Mouse (Mus musculus): ENCODE measurements at regions not wholly inside any gene's neighbourhood (a gene's known extent, or its start where the extent isn't known, plus 50 kb on each side); places are given as distances from the start of the nearest gene placed in this dataset.

DNA sequence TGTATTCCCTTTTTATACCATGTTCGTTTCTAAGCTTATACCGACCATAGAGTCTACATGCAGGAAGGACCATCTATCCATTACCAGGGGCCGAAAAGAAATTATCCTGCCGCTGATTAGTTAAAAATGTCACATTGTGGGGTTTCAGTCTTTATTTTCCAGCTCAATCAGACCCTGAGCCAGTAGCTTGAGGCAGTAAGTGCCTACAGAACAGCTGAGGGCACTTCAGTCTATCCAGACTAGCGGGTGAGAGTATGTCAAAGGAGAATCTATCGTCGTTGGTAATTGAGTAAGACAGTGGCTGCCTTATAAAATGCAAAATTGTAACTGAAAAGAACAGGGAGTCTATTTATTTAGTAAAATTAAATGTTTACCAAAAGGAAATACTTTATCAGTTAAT, 269.4 kb upstream of the Fign start:
- Histone ChIP-seq H3K4me2 (ENCODE audit: insufficient read depth, low read depth, poor library complexity, severe bottlenecking) (no peak overlapping the region), H3K36me3 (replicated peaks in 1 of 2; ENCODE audit: control insufficient read depth in 1 of 2, insufficient read depth in 1 of 2, low read length in 1 of 2) (no peaks in the 10 kb centered on the region), H3K79me2 (replicated peaks; ENCODE audit: control insufficient read depth, extremely low read depth, insufficient read depth, poor library complexity, severe bottlenecking) (no peaks in the 10 kb centered on the region), H3K9me3 (replicated peaks; ENCODE audit: low read length) (peaks cover 32% of the 10 kb centered on the region), H3K4me3 (replicated peaks in 1 of 3; ENCODE audit: low read depth in 2 of 3, low read length in 2 of 3, poor library complexity in 1 of 3) (no peak overlapping the region), H3K27me3 (replicated peaks) (no peaks in the 10 kb centered on the region), H3K4me1 (ENCODE audit: control insufficient read depth in 1 of 2, insufficient read depth in 2 of 2) (no peaks in the 10 kb centered on the region), H3K9ac (ENCODE audit: insufficient read depth, low read depth) (no peak overlapping the region), H3K27ac (ENCODE audit: insufficient read depth, low read depth) (no peak overlapping the region)
- dilution Hi-C loops (cut with MboI; ENCODE audit: extremely low pct_ligation_motif_present, extremely low pct_unique_long_range_greater_than_20kb, low sequenced_read_pairs): no loop called here
- TF ChIP-seq TBP (conservative IDR thresholded peaks at IDR 0.05; ENCODE audit: low read depth, low read length) (no peak), MYC (IDR thresholded peaks at IDR 0.05; ENCODE audit: low read depth, low read length) (no peak), PAX5 (IDR thresholded peaks at IDR 0.05; ENCODE audit: low read length) (no peak), ZKSCAN1 (IDR thresholded peaks at IDR 0.05; ENCODE audit: borderline replicate concordance, low read depth, low read length) (no peak), GABPA (IDR thresholded peaks at IDR 0.05; ENCODE audit: insufficient replicate concordance, low read depth, low read length) (no peak), BHLHE40 (IDR thresholded peaks at IDR 0.05; ENCODE audit: low read depth, low read length) (no peak), EP300 (IDR thresholded peaks at IDR 0.05; ENCODE audit: low read length) (no peak), MXI1 (IDR thresholded peaks at IDR 0.05; ENCODE audit: low read depth, low read length) (no peak), USF1 (IDR thresholded peaks at IDR 0.05; ENCODE audit: low read depth, low read length) (no peak), NRF1 (IDR thresholded peaks at IDR 0.05; ENCODE audit: low read depth, low read length) (no peak), HCFC1 (IDR thresholded peaks at IDR 0.05; ENCODE audit: low read depth, low read length) (no peak), USF2 (conservative IDR thresholded peaks at IDR 0.05; ENCODE audit: low read depth, low read length) (no peak), ZC3H11A (IDR thresholded peaks at IDR 0.05; ENCODE audit: low read depth, low read length) (no peak), POLR2AphosphoS2 (IDR thresholded peaks at IDR 0.05; ENCODE audit: low read depth, low read length) (no peak), CHD1 (IDR thresholded peaks at IDR 0.05; ENCODE audit: low read depth, low read length) (no peak)
- in situ Hi-C loops (cut with MboI; ENCODE audit: low pct_ligation_motif_present, low pct_unique_long_range_greater_than_20kb, low sequenced_read_pairs): no loop called here
- DNase-seq (ENCODE audit: extremely low read depth): no peak

DNA sequence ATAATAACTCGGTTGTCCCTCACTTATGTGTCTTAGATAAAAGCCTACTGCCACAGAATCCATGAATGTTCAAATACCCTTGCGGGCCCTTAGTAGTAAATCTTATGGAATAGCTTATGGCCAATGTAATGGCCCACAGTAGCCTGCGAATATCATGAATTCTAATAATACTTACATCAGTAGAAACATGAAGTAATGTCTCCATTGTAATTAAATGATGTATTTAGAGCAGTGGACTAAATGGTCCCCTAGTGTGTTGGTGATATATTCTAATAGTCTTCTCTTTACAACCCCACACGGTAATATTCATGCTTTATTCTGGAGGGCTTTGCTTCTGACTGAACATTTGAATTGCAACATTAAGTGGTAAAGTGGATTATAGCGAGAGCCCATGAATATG, 268.7 kb upstream of the Fign start:
- H3K36me3 ChIP-seq (replicated peaks in 1 of 2; ENCODE audit: control insufficient read depth in 1 of 2, insufficient read depth in 1 of 2, low read length in 1 of 2): no peaks in the 10 kb centered on the region
- H3K9me3 ChIP-seq (replicated peaks; ENCODE audit: low read length): peaks cover 32% of the 10 kb centered on the region
- in situ Hi-C loops (cut with MboI; ENCODE audit: low pct_ligation_motif_present, low pct_unique_long_range_greater_than_20kb, low sequenced_read_pairs) (no loop called here), dilution Hi-C loops (cut with MboI; ENCODE audit: extremely low pct_ligation_motif_present, extremely low pct_unique_long_range_greater_than_20kb, low sequenced_read_pairs) (no loop called here)
- H3K79me2 ChIP-seq (replicated peaks; ENCODE audit: control insufficient read depth, extremely low read depth, insufficient read depth, poor library complexity, severe bottlenecking): no peaks in the 10 kb centered on the region
- H3K27me3 ChIP-seq (replicated peaks): no peaks in the 10 kb centered on the region
- H3K4me3 ChIP-seq (replicated peaks in 1 of 3; ENCODE audit: low read depth in 2 of 3, low read length in 2 of 3, poor library complexity in 1 of 3): no peak overlapping the region
- no peak overlapping the region for H3K4me2 ChIP-seq (ENCODE audit: insufficient read depth, low read depth, poor library complexity, severe bottlenecking)
- no peak overlapping the region for H3K9ac ChIP-seq (ENCODE audit: insufficient read depth, low read depth)
- no peak for TF ChIP-seq POLR2A (IDR thresholded peaks at IDR 0.05; ENCODE audit: low read depth, low read length)
- no peak for TF ChIP-seq GABPA (IDR thresholded peaks at IDR 0.05; ENCODE audit: insufficient replicate concordance, low read depth, low read length)
- TF ChIP-seq IRF4 (IDR thresholded peaks at IDR 0.05; ENCODE audit: low read depth, low read length): no peak
- TF ChIP-seq CTCF (conservative IDR thresholded peaks at IDR 0.05 in 1 of 2, IDR thresholded peaks at IDR 0.05 in 1 of 2; ENCODE audit: low read depth in 2 of 2, low read length in 2 of 2): no peak
- TF ChIP-seq USF2 (conservative IDR thresholded peaks at IDR 0.05; ENCODE audit: low read depth, low read length): no peak
- TF ChIP-seq CHD1 (IDR thresholded peaks at IDR 0.05; ENCODE audit: low read depth, low read length): no peak
- no peak for TF ChIP-seq MAZ (IDR thresholded peaks at IDR 0.05; ENCODE audit: low read depth, low read length)
- no peak for TF ChIP-seq POLR2AphosphoS2 (IDR thresholded peaks at IDR 0.05; ENCODE audit: low read depth, low read length)
- TF ChIP-seq KAT2A (IDR thresholded peaks at IDR 0.05; ENCODE audit: insufficient replicate concordance, low read length): no peak
- TF ChIP-seq JUN (IDR thresholded peaks at IDR 0.05; ENCODE audit: insufficient read depth, low read depth, low read length): no peak
- TF ChIP-seq TBP (conservative IDR thresholded peaks at IDR 0.05; ENCODE audit: low read depth, low read length): no peak
- no peak for TF ChIP-seq MYC (IDR thresholded peaks at IDR 0.05; ENCODE audit: low read depth, low read length)
- no peak for TF ChIP-seq USF1 (IDR thresholded peaks at IDR 0.05; ENCODE audit: low read depth, low read length)
- no peak for TF ChIP-seq UBTF (IDR thresholded peaks at IDR 0.05; ENCODE audit: low read depth, low read length)
- TF ChIP-seq RAD21 (IDR thresholded peaks at IDR 0.05; ENCODE audit: low read depth, low read length): no peak
- no peaks in the 10 kb centered on the region for H3K4me1 ChIP-seq (ENCODE audit: control insufficient read depth in 1 of 2, insufficient read depth in 2 of 2)
- no peak for DNase-seq (ENCODE audit: extremely low read depth)
- H3K27ac ChIP-seq (ENCODE audit: insufficient read depth, low read depth): no peak overlapping the region

Measured in CH12.LX (cell line).